Mouse (Mus musculus): ENCODE data around the gene Kank2.
"Not testable (repeated sequence)": the region's sequence is repeated elsewhere in the genome, so short reads cannot be mapped to it uniquely, and the experiment has no call there.

Kank2 gene

GRCm38 (mm10) chr9:21818561-21818960 lies 20.0 kb upstream of the Kank2 start:
- no peak for DNase-seq (ENCODE audit: extremely low read depth, low read depth)

DNA sequence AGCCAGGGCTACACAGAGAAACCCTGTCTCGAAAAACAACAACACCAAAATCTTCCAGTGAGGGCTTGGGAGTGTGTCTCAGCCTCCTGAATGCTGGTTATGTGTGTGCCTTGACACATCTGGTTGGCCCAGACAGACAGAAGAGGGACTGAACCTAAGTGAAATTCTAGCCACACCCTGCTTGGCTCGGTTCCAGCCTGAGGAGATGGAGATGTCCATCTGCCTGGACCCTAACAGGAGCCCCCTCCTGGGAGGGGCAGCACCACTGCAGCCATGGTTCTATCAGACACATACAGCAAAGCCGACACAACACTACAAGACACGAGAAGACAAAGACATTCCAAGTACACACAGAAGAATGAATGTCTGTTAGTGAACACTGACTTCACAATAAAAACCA lies 19.6 kb upstream of the Kank2 start:
- no peak for DNase-seq (ENCODE audit: extremely low read depth, low read depth)

- DNase-seq (ENCODE audit: extremely low read depth, low read depth): peak; percentile 36
Measured at GRCm38 (mm10) chr9:21816716-21817305, 18.3 kb upstream of the Kank2 start.

- no peak for DNase-seq (ENCODE audit: extremely low read depth, low read depth)
Measured at GRCm38 (mm10) chr9:21811170-21811569, 12.6 kb upstream of the Kank2 start.

- no peak for DNase-seq (ENCODE audit: extremely low read depth, low read depth)
Measured at GRCm38 (mm10) chr9:21808561-21808960, 10.0 kb upstream of the Kank2 start.

GRCm38 (mm10) chr9:21806976-21807375 lies 8.4 kb upstream of the Kank2 start:
- no peak for DNase-seq (ENCODE audit: extremely low read depth, low read depth)

GRCm38 (mm10) chr9:21806363-21806762 lies 7.8 kb upstream of the Kank2 start:
- no peak for DNase-seq (ENCODE audit: extremely low read depth, low read depth)

- DNase-seq (ENCODE audit: extremely low read depth, low read depth): peak; percentile 66
Measured at GRCm38 (mm10) chr9:21803986-21804644, 5.6 kb upstream of the Kank2 start.

GRCm38 (mm10) chr9:21801591-21801990 lies 3.0 kb upstream of the Kank2 start:
- DNase-seq (ENCODE audit: extremely low read depth, low read depth): no peak

DNA sequence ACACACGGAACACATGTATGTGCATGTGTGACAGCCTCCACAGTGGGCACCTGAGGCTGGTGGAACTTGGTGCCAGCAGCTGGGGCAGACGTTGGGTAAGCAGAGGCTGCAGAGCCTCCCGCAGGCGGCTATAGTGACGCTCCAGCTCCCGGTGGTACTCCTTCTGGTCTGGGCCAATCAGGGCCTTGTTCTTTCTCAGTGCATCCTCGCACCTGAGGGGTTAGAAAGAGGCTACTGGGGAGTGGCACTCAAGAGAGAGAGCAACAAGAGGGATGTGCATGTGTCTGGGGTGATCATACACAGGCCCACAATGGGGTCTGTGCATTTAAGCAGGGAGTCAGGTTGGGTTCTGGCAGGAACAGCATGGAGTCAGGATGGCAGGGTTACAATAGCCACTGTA lies 2.6 kb upstream of the Kank2 start:
- DNase-seq (ENCODE audit: extremely low read depth, low read depth): no peak

DNA sequence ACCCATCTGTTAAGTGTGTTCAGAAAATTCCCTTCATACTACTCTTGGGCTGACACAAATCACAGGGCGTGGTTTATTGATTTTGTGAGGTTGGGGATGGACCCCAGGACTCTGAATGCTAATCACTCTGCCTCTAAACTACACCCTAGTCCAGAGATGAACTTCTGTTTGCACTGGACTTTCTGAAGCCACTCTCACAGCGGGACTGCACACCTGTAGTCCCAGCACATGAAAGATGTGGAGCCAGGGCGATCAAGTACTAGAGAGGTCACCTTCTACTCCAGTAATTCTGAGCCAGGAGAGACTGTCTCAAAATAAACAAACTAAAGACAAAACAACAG lies 436 bp upstream of the Kank2 start:
- DNase-seq (ENCODE audit: extremely low read depth, low read depth): no peak

GRCm38 (mm10) chr9:21797921-21798344 lies 611 bp downstream of the Kank2 start:
- DNase-seq (ENCODE audit: extremely low read depth, low read depth): no peak

GRCm38 (mm10) chr9:21796919-21797318 lies 1.6 kb downstream of the Kank2 start:
- DNase-seq (ENCODE audit: extremely low read depth, low read depth): no peak

DNA sequence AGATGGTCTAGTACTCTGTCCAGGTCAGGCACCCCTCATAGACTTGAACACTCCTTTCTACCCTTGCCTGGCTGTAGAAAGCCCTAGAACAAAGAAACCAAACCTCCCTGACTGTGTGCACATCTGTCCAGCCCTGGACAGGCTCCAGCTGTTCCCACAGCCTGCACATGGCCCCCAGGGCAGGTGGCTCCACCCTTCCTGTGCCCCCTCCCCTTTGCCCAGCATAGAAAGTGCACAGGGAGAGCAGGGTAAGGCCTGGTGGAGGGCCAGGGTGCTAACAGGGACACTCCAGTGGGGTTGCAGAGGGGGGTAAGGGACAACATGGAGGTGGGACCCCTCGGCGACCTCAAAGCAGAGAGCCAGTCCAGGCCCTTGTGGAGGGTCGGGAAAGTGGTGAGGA lies 2.3 kb downstream of the Kank2 start:
- DNase-seq (ENCODE audit: extremely low read depth, low read depth): no peak

GRCm38 (mm10) chr9:21795579-21795978 lies 3.0 kb downstream of the Kank2 start:
- DNase-seq (ENCODE audit: extremely low read depth, low read depth): no peak

DNA sequence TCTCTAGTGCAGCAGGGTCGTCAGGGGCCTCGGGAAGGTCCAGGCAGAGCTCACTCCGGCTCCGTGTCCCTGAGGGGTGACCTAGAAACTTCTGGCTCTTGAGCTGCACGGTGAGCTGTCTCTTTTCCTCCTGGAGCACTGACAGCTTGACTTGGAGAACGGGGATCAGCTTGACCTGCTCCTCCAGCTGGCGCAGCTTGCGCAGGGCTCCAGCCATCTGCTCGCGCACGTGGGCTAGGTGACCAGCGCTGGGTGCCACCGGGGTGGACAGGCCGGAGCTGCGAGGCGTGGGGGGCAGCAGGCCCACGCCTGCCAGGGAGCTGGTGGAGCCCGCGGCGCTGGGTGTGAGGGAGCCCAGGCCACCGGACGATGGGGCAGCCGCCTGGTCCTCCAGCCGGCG lies 3.6 kb downstream of the Kank2 start:
- no peak for DNase-seq (ENCODE audit: extremely low read depth, low read depth)

- no peak for DNase-seq (ENCODE audit: extremely low read depth, low read depth)
Measured at GRCm38 (mm10) chr9:21794344-21794834, 4.2 kb downstream of the Kank2 start.

- not testable (repeated sequence) for DNase-seq (ENCODE audit: extremely low read depth, low read depth)
Measured at GRCm38 (mm10) chr9:21793507-21793906, 5.0 kb downstream of the Kank2 start.

DNA sequence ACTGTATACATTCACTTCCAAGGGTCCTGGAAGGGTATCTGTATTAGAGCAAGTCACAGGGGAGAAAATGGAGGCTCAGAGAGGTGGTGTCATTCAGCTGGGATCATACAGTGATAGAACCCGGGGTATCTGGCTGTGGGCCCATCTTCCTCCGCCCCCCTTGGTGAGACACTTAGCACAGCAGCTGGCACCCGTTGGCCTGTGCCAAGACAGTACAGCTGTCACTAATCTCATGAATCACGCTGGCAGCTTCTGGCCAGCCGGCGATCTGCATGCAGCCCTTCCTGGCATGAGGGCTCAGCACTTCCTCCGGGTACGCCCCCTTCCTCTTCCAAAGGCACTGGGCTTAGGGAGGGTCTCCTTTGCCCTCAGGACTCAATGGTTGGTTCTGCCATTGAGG lies 5.9 kb downstream of the Kank2 start:
- no peak for DNase-seq (ENCODE audit: extremely low read depth, low read depth)

DNA sequence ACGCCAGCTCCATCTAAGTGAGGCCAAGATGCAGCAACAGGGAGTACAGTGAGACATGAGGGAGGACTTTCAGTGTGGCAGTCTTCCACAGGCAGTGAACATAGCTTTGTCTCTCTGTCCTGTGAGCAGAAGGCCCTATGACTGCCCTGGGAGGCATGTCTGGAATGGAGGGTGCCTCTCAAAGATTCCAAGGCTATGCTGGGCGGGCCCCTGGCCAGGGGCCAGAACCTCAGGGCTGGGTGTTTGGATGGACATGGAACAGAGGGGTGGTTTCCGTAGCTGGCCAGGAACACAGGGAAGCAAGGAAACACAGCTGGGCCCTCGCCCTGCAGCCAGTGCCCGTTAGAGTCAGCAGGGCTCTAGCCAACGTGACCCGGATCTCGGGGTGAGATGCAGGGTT lies 6.7 kb downstream of the Kank2 start:
- DNase-seq (ENCODE audit: extremely low read depth, low read depth): no peak

GRCm38 (mm10) chr9:21788234-21788633 lies 10.3 kb downstream of the Kank2 start:
- no peak for DNase-seq (ENCODE audit: extremely low read depth, low read depth)

DNA sequence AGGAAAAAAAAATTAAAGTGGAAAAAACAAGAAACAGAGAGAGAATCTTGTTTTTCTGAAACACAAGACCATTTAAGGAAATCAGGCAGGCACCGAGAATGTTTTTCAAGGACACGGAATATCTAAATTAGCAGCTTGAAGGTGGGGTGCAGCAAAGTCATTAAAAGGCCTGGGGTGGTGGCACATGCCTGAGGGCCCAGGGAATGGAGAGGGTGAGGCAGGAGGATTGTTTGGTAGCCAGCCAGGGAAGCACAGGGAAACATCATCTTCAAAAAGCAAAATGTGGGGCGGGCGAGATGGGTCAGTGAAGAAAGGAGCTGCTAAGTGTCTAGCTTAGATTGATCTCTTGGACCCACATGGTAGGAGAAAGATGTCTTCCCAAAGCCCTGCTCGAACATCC lies 10.9 kb downstream of the Kank2 start:
- DNase-seq (ENCODE audit: extremely low read depth, low read depth): no peak

- DNase-seq (ENCODE audit: extremely low read depth, low read depth): no peak
Measured at GRCm38 (mm10) chr9:21786906-21787305, 11.6 kb downstream of the Kank2 start.

Measured in MEL-GATA-1-ER (cell line).